Mouse (Mus musculus): Measurements from ENCODE around the gene Phactr4.
A peak's percentile ranks its signal among the peaks of the same experiment; 100 is the strongest.
"Not testable (repeated sequence)": the region's sequence is repeated elsewhere in the genome, so short reads cannot be mapped to it uniquely, and the experiment has no call there.

The Phactr4 gene

GRCm38 (mm10) chr4:132421923-132422782, at the start of gene Phactr4:
Gene Phactr4, minus strand, starts transcription at chr4:132422489.
- peak; percentile 97 for DNase-seq (ENCODE audit: low read depth, low spot score)

- DNase-seq (ENCODE audit: low read depth, low spot score), result no peak
These were observed 47.6 kb upstream of the Phactr4 start for GRCm38 (mm10) chr4:132469873-132470272.

- DNase-seq (ENCODE audit: low read depth, low spot score), result no peak
These were observed 41.9 kb upstream of the Phactr4 start for GRCm38 (mm10) chr4:132464255-132464613.

- peak; percentile 97 for DNase-seq (ENCODE audit: low read depth, low spot score)
These were observed 41.4 kb upstream of the Phactr4 start, which contains the start of gene Med18 for GRCm38 (mm10) chr4:132463430-132464254. Gene Med18, minus strand, starts transcription at chr4:132463921.

- DNase-seq (ENCODE audit: low read depth, low spot score), result peak; percentile 46
These were observed 40.5 kb upstream of the Phactr4 start for GRCm38 (mm10) chr4:132462836-132463235.

GRCm38 (mm10) chr4:132460225-132460624, 37.9 kb upstream of the Phactr4 start:
- no peak for DNase-seq (ENCODE audit: low read depth, low spot score)

- no peak for DNase-seq (ENCODE audit: low read depth, low spot score)
These were observed 33.3 kb upstream of the Phactr4 start for GRCm38 (mm10) chr4:132455561-132455960.

GRCm38 (mm10) chr4:132455146-132455545, 32.9 kb upstream of the Phactr4 start:
- no peak for DNase-seq (ENCODE audit: low read depth, low spot score)

GRCm38 (mm10) chr4:132454216-132454615, 31.9 kb upstream of the Phactr4 start:
- DNase-seq (ENCODE audit: low read depth, low spot score), result peak; percentile 38

- no peak for DNase-seq (ENCODE audit: low read depth, low spot score)
These were observed 27.5 kb upstream of the Phactr4 start for GRCm38 (mm10) chr4:132449778-132450177.

GRCm38 (mm10) chr4:132446105-132446504, 23.8 kb upstream of the Phactr4 start:
- no peak for DNase-seq (ENCODE audit: low read depth, low spot score)

- DNase-seq (ENCODE audit: low read depth, low spot score), result no peak
These were observed 22.2 kb upstream of the Phactr4 start for GRCm38 (mm10) chr4:132444516-132444915.

GRCm38 (mm10) chr4:132437857-132438256, 15.6 kb upstream of the Phactr4 start:
- DNase-seq (ENCODE audit: low read depth, low spot score), result no peak

GRCm38 (mm10) chr4:132432717-132433372, 10.6 kb upstream of the Phactr4 start:
- no peak for DNase-seq (ENCODE audit: low read depth, low spot score)

GRCm38 (mm10) chr4:132428022-132428542, 5.8 kb upstream of the Phactr4 start:
- DNase-seq (ENCODE audit: low read depth, low spot score), result no peak

- no peak for DNase-seq (ENCODE audit: low read depth, low spot score)
These were observed 5.2 kb upstream of the Phactr4 start for GRCm38 (mm10) chr4:132427493-132427892.

- DNase-seq (ENCODE audit: low read depth, low spot score), result no peak
These were observed 3.7 kb upstream of the Phactr4 start for GRCm38 (mm10) chr4:132426021-132426420.

GRCm38 (mm10) chr4:132424765-132425164, 2.5 kb upstream of the Phactr4 start:
- DNase-seq (ENCODE audit: low read depth, low spot score), result peak; percentile 57

- DNase-seq (ENCODE audit: low read depth, low spot score), result no peak
These were observed 750 bp downstream of the Phactr4 start for GRCm38 (mm10) chr4:132421556-132421922.

GRCm38 (mm10) chr4:132420471-132420870, 1.8 kb downstream of the Phactr4 start:
- no peak for DNase-seq (ENCODE audit: low read depth, low spot score)

- no peak for DNase-seq (ENCODE audit: low read depth, low spot score)
These were observed 6.3 kb downstream of the Phactr4 start for GRCm38 (mm10) chr4:132415966-132416365.

GRCm38 (mm10) chr4:132413257-132413656, 9.0 kb downstream of the Phactr4 start:
- not testable (repeated sequence) for DNase-seq (ENCODE audit: low read depth, low spot score)

All from A20 (cell line).